Mouse (Mus musculus): ENCODE measurements around the gene Ckb. TPM values are rescaled to one million over a fixed set of nuclear protein-coding genes. Genes with fewer than 3 reads are reported as not detected.
A peak's percentile ranks its signal among the peaks of the same experiment; 100 is the strongest.
"Not testable (repeated sequence)": the region's sequence is repeated elsewhere in the genome, so short reads cannot be mapped to it uniquely, and the experiment has no call there.

Ckb gene
- polyA plus RNA-seq, 1 experiment from 2014 or later, result 2,325 TPM

- no peak overlapping the region for H3K27ac ChIP-seq (ENCODE audit: low read depth, low read length)
- no peaks in the 10 kb centered on the region for H3K9me3 ChIP-seq (ENCODE audit: control insufficient read depth, low read length)
- DNase-seq (ENCODE audit: low spot score) (no peak), ATAC-seq (replicated peaks; ENCODE audit: low FRiP score) (no peak)
- H3K9ac ChIP-seq (ENCODE audit: low read length), result no peak overlapping the region
- no peaks in the 10 kb centered on the region for H3K27me3 ChIP-seq (ENCODE audit: control insufficient read depth, insufficient read depth, low read length)
- H3K4me2 ChIP-seq (ENCODE audit: low read depth, low read length, severe bottlenecking), result no peak overlapping the region
- 77% methylated on average over 17 of the region's 17 CpGs for WGBS
- peaks cover 4% of the 10 kb centered on the region; the same call in 1 of the 2 replicates for H3K4me1 ChIP-seq (replicated peaks; ENCODE audit: control insufficient read depth, insufficient read depth, low read length)
- H3K36me3 ChIP-seq (ENCODE audit: control insufficient read depth, insufficient read depth, low read length), result no peaks in the 10 kb centered on the region; the same call in 1 of the 2 replicates
- H3K4me3 ChIP-seq (ENCODE audit: low read depth, low read length), result no peak overlapping the region
These were observed 8.7 kb downstream of the Ckb start for GRCm38 (mm10) chr12:111663228-111664143.

- H3K4me3 ChIP-seq (ENCODE audit: low read depth, low read length); H3K4me1 ChIP-seq (replicated peaks; ENCODE audit: control insufficient read depth, insufficient read depth, low read length); H3K9me3 ChIP-seq (ENCODE audit: control insufficient read depth, low read length); H3K27ac ChIP-seq (ENCODE audit: low read depth, low read length); ATAC-seq (replicated peaks; ENCODE audit: low FRiP score); H3K27me3 ChIP-seq (ENCODE audit: control insufficient read depth, insufficient read depth, low read length); H3K36me3 ChIP-seq (ENCODE audit: control insufficient read depth, insufficient read depth, low read length); H3K9ac ChIP-seq (ENCODE audit: low read length); DNase-seq (ENCODE audit: low spot score); H3K4me2 ChIP-seq (ENCODE audit: low read depth, low read length, severe bottlenecking): not testable (repeated sequence)
- 98% methylated on average over 11 of the region's 11 CpGs for WGBS
These were observed 10.6 kb downstream of the Ckb start for GRCm38 (mm10) chr12:111661554-111661953.

DNA sequence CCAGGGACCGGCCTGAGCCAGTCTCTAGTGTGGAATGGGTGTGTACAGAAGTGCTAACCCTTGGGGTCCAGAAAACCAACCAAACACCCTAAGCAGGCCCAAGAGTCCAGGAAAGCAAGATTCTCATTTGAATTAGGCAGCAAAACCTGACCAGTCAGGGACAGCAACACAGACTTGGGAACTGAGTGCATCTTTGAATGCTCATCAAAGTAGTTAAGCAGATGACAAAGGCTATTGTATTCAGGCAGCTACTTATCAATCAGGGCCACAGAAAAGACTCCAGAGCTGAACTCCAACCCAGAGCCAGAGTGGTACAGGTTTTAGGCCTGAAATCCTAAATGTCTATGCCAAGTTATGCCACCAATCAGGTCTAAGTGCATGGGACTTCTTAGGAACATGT is 11.5 kb downstream of the Ckb start:
- no peak overlapping the region for H3K4me3 ChIP-seq (ENCODE audit: low read depth, low read length)
- peaks cover 4% of the 10 kb centered on the region; the same call in 1 of the 2 replicates for H3K4me1 ChIP-seq (replicated peaks; ENCODE audit: control insufficient read depth, insufficient read depth, low read length)
- 89% methylated on average over 1 of the region's 1 CpGs for WGBS
- H3K36me3 ChIP-seq (ENCODE audit: control insufficient read depth, insufficient read depth, low read length), result peaks cover 8% of the 10 kb centered on the region; the same call in 1 of the 2 replicates
- H3K27ac ChIP-seq (ENCODE audit: low read depth, low read length), result no peak overlapping the region
- no peaks in the 10 kb centered on the region for H3K27me3 ChIP-seq (ENCODE audit: control insufficient read depth, insufficient read depth, low read length)
- no peaks in the 10 kb centered on the region for H3K9me3 ChIP-seq (ENCODE audit: control insufficient read depth, low read length)
- H3K9ac ChIP-seq (ENCODE audit: low read length), result no peak overlapping the region
- H3K4me2 ChIP-seq (ENCODE audit: low read depth, low read length, severe bottlenecking), result no peak overlapping the region
- DNase-seq (ENCODE audit: low spot score) (no peak), ATAC-seq (replicated peaks; ENCODE audit: low FRiP score) (no peak)

- ATAC-seq (replicated peaks; ENCODE audit: low FRiP score), result no peak
- H3K27me3 ChIP-seq (ENCODE audit: control insufficient read depth, insufficient read depth, low read length), result no peaks in the 10 kb centered on the region
- H3K27ac ChIP-seq (ENCODE audit: low read depth, low read length), result no peak overlapping the region
- no peak for DNase-seq (ENCODE audit: low spot score)
- no peak overlapping the region for H3K9ac ChIP-seq (ENCODE audit: low read length)
- H3K4me1 ChIP-seq (replicated peaks; ENCODE audit: control insufficient read depth, insufficient read depth, low read length), result peaks cover 4% of the 10 kb centered on the region; the same call in 1 of the 2 replicates
- no peak overlapping the region for H3K4me2 ChIP-seq (ENCODE audit: low read depth, low read length, severe bottlenecking)
- H3K9me3 ChIP-seq (ENCODE audit: control insufficient read depth, low read length), result no peaks in the 10 kb centered on the region
- H3K4me3 ChIP-seq (ENCODE audit: low read depth, low read length), result no peak overlapping the region
- peaks cover 15% of the 10 kb centered on the region for H3K36me3 ChIP-seq (ENCODE audit: control insufficient read depth, insufficient read depth, low read length)
- WGBS, result 97% methylated on average over 4 of the region's 4 CpGs
These were observed 12.8 kb downstream of the Ckb start for GRCm38 (mm10) chr12:111659331-111659730.

DNA sequence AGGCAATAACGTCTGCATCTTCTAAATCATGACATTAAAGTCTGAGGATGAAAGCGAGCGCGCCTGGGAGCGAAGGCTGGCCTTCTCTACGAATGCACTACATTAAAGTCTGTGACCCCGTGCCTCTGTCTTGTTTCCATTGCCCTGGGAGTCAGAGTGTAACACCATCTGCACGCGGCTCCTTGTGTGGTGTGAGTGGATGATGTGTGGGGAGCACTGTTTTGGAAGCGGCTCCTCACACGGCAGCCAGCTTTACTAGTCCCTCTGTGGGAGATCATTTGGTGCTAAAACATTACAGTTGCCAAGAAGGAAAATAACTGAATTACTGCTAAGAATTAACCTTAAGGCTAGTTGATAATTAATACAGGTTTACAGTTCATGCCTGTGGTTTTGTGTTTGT is 16.4 kb downstream of the Ckb start:
- no peak for ATAC-seq (replicated peaks; ENCODE audit: low FRiP score)
- Histone ChIP-seq H3K9ac (ENCODE audit: low read length) (no peak overlapping the region), H3K9me3 (ENCODE audit: control insufficient read depth, low read length) (no peaks in the 10 kb centered on the region), H3K4me2 (ENCODE audit: low read depth, low read length, severe bottlenecking) (no peak overlapping the region), H3K27ac (ENCODE audit: low read depth, low read length) (no peak overlapping the region), H3K4me1 (replicated peaks; ENCODE audit: control insufficient read depth, insufficient read depth, low read length) (no peaks in the 10 kb centered on the region), H3K4me3 (ENCODE audit: low read depth, low read length) (no peak overlapping the region), H3K36me3 (ENCODE audit: control insufficient read depth, insufficient read depth, low read length) (peaks cover 15% of the 10 kb centered on the region), H3K27me3 (ENCODE audit: control insufficient read depth, insufficient read depth, low read length) (no peaks in the 10 kb centered on the region)
- no peak for DNase-seq (ENCODE audit: low spot score)
- 95% methylated on average over 11 of the region's 11 CpGs for WGBS

- Histone ChIP-seq H3K27ac (ENCODE audit: low read depth, low read length) (no peak overlapping the region), H3K36me3 (ENCODE audit: control insufficient read depth, insufficient read depth, low read length) (peaks cover 15% of the 10 kb centered on the region)
These were observed 18.7 kb downstream of the Ckb start for GRCm38 (mm10) chr12:111653434-111653833.

DNA sequence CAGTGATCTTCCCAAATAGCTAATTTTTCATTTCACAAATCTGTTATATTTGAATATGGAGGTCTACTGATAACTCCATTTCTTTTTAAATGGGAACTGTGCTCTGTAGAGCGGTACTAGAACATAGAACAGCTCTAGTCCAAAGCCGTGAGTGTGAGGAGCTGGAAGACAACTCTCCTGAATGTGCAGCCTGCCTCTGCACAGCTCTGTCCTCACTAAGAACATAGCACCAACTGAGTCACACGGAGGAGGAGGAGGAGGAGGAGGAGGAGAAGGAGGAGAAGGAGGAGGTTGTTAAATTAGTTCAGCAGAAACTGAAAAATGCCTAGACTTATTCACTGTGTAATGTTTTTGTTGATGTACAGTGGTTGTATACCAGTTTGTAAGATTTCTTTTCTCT is 19.2 kb downstream of the Ckb start:
- 83% methylated on average over 3 of the region's 3 CpGs for WGBS
- H3K36me3 ChIP-seq (ENCODE audit: control insufficient read depth, insufficient read depth, low read length), result peaks cover 15% of the 10 kb centered on the region

More at GRCm38 (mm10) chr12:111653434-111653833, 18.7 kb downstream of the Ckb start:
- 36% methylated on average over 3 of the region's 3 CpGs for WGBS
- Histone ChIP-seq H3K4me3 (ENCODE audit: low read depth, low read length) (no peak overlapping the region), H3K4me1 (replicated peaks; ENCODE audit: control insufficient read depth, insufficient read depth, low read length) (no peaks in the 10 kb centered on the region), H3K9me3 (ENCODE audit: control insufficient read depth, low read length) (no peaks in the 10 kb centered on the region), H3K4me2 (ENCODE audit: low read depth, low read length, severe bottlenecking) (no peak overlapping the region), H3K9ac (ENCODE audit: low read length) (no peak overlapping the region), H3K27me3 (ENCODE audit: control insufficient read depth, insufficient read depth, low read length) (no peaks in the 10 kb centered on the region)
- DNase-seq (ENCODE audit: low spot score) (peak; percentile 81), ATAC-seq (replicated peaks; ENCODE audit: low FRiP score) (no peak)

GRCm38 (mm10) chr12:111648061-111648645 is 24.0 kb downstream of the Ckb start:
- 59% methylated on average over 6 of the region's 6 CpGs for WGBS
- Histone ChIP-seq H3K27ac (ENCODE audit: low read depth, low read length) (no peak overlapping the region), H3K4me3 (ENCODE audit: low read depth, low read length) (no peak overlapping the region), H3K27me3 (ENCODE audit: control insufficient read depth, insufficient read depth, low read length) (no peaks in the 10 kb centered on the region), H3K9me3 (ENCODE audit: control insufficient read depth, low read length) (no peaks in the 10 kb centered on the region), H3K4me1 (replicated peaks; ENCODE audit: control insufficient read depth, insufficient read depth, low read length) (no peaks in the 10 kb centered on the region), H3K9ac (ENCODE audit: low read length) (no peak overlapping the region), H3K4me2 (ENCODE audit: low read depth, low read length, severe bottlenecking) (no peak overlapping the region), H3K36me3 (ENCODE audit: control insufficient read depth, insufficient read depth, low read length) (peaks cover 7% of the 10 kb centered on the region; the same call in 1 of the 2 replicates)
- peak; percentile 53 for ATAC-seq (replicated peaks; ENCODE audit: low FRiP score)
- DNase-seq (ENCODE audit: low spot score), result peak; percentile 83

More for the DNA sequence above, 19.2 kb downstream of the Ckb start:
- Histone ChIP-seq H3K4me1 (replicated peaks; ENCODE audit: control insufficient read depth, insufficient read depth, low read length) (no peaks in the 10 kb centered on the region), H3K4me3 (ENCODE audit: low read depth, low read length) (no peak overlapping the region), H3K27me3 (ENCODE audit: control insufficient read depth, insufficient read depth, low read length) (no peaks in the 10 kb centered on the region), H3K9ac (ENCODE audit: low read length) (no peak overlapping the region), H3K4me2 (ENCODE audit: low read depth, low read length, severe bottlenecking) (no peak overlapping the region), H3K27ac (ENCODE audit: low read depth, low read length) (no peak overlapping the region), H3K9me3 (ENCODE audit: control insufficient read depth, low read length) (no peaks in the 10 kb centered on the region)
- ATAC-seq (replicated peaks; ENCODE audit: low FRiP score) (no peak), DNase-seq (ENCODE audit: low spot score) (no peak)
